Mouse (Mus musculus) fibroblast of lung, adult 2 months (primary cell): ENCODE data around the gene Thoc6.
A peak's percentile ranks its signal among the peaks of the same experiment; 100 is the strongest.

Experiments used
- DNase-seq: peaks from one replicate; pipeline ENCODE4 v3.0.0-alpha.2; 2011; ENCODE audit warnings: low read depth

Thoc6 gene

DNA sequence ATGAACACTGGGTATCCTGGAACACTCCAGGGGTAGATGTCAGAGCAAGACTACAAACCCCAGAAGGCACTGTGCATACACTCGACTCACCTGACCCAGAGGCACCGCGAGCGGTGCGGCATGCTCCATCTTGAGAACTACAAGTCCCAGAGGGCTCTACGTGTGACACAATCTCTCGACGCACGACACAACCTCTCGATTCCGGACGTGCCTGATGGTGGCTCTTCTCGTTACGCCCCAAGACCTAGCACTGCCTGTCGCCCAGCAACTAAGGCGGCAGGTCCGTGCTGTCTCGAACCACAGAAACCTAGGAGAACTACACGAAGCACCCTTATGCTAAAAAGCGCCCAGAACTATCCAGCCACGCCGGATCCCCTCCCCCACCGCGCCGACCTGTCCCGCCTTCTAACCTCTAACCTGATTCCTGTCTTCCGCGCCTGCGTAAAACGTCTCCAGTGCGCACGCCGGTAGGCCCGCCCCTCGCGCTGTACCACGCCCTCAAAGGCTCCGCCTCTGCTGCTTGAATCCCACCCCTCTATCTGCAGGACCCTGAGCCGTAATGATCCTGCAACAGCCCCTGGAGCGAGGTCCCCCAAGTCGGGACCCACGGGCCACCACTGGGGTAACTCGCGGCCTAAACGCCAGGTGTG lies at the start of gene Thoc6, which contains the start of gene Hcfc1r1:
Gene Thoc6 (minus strand): TSS at position 459 of the 650 bp plus-strand sequence.
Gene Hcfc1r1 (plus strand): TSS at position 173 of the 650 bp plus-strand sequence.
- peak; percentile 90 for DNase-seq

GRCm38 (mm10) chr17:23722376-23723125 lies 48.9 kb upstream of the Thoc6 start, which contains the start of gene 1520401A03Rik:
1520401A03Rik (minus strand) TSS chr17:23722783.
- no peak for DNase-seq

- no peak for DNase-seq
Observed at GRCm38 (mm10) chr17:23721886-23722285, 48.2 kb upstream of the Thoc6 start.

DNA sequence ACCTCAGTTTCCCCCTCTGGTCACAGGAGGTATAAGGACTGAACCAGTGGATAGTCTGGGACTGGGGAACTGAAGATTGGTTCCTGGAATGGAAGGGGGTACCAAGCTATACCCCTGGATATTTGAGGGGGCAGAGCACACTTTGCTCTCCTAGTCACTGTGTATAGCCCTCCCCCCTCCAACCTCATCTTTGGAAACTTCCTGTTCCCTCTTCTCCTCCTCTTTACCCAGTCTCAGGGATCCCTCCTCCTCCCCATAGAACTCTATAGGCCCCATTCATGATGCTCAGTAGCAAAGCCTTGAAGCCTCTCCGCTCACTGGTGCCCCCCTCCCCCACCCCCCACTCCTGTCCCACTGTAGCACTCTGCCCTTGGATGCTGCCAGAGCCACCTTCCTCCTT lies 45.8 kb upstream of the Thoc6 start:
- no peak for DNase-seq

- DNase-seq: no peak
Observed at GRCm38 (mm10) chr17:23717003-23717402, 43.3 kb upstream of the Thoc6 start.

- peak; percentile 29 for DNase-seq
Observed at GRCm38 (mm10) chr17:23706212-23706611, 32.5 kb upstream of the Thoc6 start.

DNA sequence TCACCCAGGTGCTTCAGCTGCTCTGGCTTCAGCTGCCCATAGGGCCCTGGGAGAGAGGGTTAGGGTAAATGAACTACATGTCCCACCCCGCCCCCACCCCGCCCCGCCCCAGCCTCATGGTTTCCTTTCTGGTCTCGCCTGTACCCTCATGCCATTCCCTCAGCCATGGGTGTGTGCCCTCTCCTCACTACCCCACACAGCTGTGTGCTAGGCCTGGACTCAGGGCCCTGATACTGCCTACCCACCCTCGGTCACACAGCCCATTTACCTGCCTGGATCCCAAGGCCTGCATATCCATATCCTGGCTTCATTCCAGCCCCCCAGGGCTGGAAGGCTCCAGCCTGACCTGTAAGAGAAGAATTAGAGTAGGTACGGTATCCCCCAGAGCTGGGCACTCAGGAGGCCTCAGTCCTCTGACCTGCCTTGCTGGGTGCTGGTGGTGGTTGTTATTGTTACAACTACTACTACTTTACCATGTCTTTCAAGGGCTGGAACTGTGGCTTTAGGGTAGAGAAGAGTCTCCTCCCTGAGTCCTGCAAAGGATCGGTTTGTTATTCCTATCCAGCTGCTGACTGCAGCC lies 31.9 kb upstream of the Thoc6 start:
- DNase-seq: no peak

DNA sequence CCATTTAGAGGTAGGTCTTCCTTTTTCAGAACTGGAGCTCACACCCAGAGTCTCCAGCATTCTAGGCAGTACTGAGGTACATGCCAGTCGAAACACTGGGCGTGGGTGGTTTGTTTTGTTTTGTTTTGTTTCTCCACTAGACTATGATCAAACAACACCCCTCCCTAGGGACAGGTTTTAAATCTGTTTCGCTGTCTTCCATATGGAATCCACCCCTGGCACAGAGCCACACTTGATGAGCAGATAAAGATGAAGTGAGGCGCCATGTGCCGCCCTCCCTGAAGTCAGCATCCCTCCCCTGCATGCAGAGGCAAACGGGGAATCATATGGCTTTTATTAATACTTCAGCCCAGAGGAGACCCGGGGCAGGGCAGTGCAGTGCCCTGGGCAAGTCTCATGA lies 31.1 kb upstream of the Thoc6 start:
- no peak for DNase-seq

GRCm38 (mm10) chr17:23703301-23703700 lies 29.6 kb upstream of the Thoc6 start:
- no peak for DNase-seq

DNA sequence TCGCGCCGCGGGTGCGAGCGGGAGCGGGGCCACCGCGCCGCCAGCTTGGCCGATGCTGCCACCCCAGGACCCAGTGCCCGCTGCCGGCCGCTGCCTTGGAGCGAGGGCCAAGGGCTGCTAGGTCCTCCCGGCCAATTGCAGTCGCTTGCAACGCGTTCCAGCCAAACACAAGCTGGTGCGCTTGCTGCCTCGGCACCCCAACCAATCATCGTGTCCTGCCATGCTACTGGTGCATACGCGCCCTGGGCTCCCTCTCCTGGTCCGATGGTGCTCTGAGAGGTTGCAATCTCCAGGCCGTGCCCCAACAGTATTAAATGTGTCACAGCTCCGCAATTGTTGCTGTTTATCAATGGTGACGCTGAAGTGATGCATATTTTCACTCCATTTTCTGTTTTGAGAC lies 26.4 kb upstream of the Thoc6 start:
- DNase-seq: peak; percentile 81

DNA sequence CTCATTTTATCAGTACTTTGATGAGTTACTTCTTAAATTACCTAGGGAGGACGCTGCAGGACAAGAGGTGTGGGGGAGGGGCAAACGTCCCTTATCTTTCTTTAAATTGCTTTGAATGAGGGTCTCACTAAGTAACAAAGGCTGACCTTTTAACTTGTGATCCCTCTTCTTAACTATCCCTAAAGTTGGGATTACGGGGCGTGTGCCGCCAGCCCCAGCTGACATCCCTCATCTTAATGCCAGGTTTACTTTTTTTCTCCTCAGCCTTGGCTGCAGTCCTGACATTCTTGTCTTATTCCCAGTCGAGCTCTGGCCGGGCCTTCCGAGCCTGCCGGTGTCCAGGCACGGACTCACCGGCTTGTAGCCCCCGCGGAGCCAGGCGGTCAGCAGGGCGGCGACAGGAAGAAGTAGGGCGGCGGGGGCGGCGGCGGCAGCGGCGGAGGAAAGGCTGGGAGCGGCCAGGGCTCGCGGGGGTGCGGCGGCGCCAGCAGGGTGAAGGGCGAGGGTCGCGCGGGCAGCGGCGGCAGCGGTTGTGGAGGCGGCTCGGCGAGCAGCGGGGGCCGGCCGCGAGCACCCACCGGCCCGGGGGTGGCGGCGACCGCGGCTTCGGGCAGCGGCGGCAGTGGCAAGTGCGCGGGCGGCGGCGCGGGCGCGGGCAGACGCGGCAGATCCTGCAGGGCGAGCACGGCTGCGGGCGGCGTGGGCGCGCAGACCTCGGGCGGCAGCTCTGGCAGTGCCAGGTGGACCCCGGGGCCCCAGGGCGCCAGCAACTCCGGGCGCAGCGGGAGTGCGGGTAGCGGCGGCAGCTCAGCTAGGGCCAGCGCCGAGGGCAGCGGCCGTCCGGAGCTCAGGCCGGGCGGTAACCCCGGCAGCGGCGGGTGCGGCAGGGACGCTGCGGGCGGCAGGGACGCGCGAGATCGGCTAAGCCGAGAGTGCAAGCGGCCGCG lies 25.7 kb upstream of the Thoc6 start:
- DNase-seq: no peak

DNA sequence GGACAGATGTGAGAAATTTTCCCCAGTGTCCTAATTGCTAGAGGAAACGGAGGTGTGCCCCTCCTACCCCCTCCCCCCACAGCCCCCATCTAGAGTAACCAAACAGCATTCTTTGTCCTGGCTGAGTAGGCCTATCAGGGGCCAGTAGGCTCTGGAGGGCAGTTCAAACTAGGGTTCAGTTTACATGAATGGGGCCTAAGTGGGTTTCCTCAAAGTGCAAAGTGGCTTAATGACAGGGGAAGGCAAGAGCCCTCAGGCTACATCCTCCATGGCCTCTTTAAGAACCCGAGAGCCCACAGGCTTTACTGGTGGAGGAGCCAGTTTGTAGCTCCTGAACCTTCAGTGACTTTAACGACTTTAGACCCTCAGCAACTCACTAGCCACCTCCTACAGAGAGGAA lies 22.1 kb upstream of the Thoc6 start:
- no peak for DNase-seq

GRCm38 (mm10) chr17:23694491-23694890 lies 20.8 kb upstream of the Thoc6 start:
- no peak for DNase-seq

DNA sequence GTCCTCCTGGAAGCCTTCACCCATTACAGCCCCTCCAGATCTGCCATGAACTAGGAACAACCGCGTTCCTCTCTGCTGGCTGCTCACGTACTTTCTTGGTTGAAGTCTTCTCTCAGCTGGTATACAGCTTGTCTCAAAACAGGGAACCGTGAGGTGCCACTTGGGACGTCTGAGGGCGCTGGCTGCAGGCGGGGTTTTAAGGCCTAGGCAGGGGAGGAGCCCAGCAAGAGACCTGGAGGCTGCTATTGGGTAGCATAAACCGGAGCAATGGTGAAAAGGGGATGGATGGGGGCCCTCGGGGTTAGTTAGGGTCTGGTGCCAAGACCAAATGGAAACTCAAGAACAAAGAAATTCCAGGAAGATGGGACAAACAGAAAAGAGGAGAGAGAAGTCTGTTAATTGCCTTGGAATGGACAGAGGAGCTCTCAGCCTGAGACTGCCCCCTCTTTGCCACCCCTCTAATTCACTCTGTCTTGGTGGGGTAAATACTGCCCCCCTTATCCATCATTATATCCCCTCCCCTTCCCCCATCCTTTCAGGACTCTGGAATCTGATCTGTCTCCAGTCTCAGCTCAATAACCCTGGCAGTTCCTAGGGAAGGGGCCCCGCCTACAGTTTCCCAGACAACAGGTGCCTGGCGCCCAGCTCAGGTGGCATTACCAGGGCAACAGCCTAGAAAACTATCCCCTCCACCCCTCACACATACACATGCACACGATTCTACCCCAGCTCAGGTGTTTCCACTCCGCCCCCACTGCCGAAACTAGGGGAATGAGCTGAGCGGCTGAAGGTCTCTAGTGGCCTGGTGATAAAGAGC lies 10.4 kb upstream of the Thoc6 start, which contains the start of gene Cldn9:
Gene Cldn9 (minus strand): TSS at position 171 of the 817 bp plus-strand sequence.
- DNase-seq: no peak

DNA sequence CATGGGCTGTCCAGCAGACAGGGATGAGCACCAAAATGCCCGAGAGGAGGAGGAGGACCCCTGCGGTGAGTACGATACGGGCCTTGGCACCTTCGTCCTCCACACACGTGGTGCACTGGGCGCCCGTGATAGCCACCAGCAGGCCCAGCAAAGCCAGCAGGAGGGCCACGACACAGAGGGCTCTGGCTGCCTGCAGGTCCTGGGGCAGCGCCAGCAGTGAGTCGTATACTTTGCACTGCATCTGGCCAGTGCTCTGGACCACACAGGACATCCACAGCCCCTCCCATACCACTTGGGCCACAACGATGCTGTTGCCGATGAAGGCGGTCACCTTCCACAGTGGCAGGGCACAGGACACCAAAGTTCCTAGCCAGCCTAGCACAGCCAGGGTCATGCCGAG lies 9.5 kb upstream of the Thoc6 start:
- DNase-seq: no peak

- DNase-seq: no peak
Observed at GRCm38 (mm10) chr17:23682530-23682929, 8.8 kb upstream of the Thoc6 start.

DNA sequence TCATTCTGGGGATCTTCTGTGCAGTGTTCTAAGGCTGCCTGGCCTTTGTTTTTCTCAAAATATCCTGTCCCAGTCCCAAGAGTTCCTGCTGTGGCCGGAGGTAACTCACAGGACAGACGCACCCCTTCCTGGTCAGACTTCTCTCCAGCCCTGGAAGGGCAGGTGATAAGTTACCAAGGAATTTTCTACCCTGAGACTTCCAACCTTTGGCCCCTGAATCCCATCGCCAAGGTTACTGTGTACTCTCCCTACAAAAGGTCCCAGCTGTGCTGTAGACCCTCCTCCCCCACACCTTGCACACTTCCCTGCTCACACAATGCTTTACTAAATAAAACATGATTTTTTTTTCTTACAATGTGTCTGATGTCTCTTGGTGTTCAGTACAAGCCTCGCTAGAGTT lies 8.4 kb upstream of the Thoc6 start:
- DNase-seq: no peak

- no peak for DNase-seq
Observed at GRCm38 (mm10) chr17:23681086-23681485, 7.4 kb upstream of the Thoc6 start.

GRCm38 (mm10) chr17:23680336-23680735 lies 6.7 kb upstream of the Thoc6 start:
- DNase-seq: no peak

DNA sequence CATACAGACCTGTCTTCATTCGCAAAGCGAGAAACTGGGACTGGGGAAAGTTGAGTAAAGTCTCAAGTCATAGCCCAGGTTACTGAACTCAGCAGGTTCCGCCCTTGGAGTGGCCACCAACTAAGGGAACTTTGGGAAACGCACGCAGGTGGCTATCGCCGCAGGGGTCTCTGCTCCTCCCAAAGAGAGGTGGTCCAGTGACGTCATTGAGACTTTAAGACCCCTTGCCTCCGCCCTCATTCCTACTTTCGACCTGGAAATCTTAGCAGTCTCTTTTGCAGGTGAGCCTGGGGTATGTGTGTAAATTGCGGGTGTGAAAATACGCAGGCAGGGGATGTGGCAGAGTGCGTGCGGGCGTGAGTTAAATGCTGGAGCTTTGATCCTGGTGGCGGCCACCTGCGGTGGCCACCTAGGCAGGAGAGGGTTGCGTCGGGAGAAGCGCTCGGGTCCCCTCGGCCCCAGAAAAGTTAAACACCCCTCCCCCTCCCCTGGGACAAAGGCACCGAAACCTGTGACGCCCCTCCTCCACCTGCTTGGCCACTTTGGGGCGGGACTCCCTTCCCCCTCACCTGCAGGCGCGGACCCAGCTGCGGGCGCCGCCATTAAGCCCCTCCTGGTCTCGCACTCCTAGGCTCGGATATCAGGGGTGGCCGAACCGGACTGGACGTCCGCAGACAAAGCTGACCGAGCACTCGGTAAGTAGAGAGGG lies 5.6 kb upstream of the Thoc6 start, which contains the start of gene Cldn6:
Gene Cldn6 (plus strand): TSS at position 123 of the 709 bp plus-strand sequence.
- DNase-seq: no peak
